Mouse (Mus musculus) stomach, postnatal 0 days (tissue): ENCODE measurements around the gene Cep104.

Experiments used
- CTCF ChIP-seq: IDR thresholded peaks from 2 replicates; pipeline ENCODE4 v1.5.1; 2016; ENCODE audit warnings: antibody characterized with exemption, low read depth, mild to moderate bottlenecking, moderate library complexity
- EP300 ChIP-seq: optimal IDR thresholded peaks from 2 replicates; pipeline ENCODE3; 2016; ENCODE audit warnings: antibody characterized with exemption

- peak; percentile 15; the same call in 1 of the 2 replicates for TF ChIP-seq CTCF
- TF ChIP-seq EP300, result no peak
Observed at GRCm38 (mm10) chr4:153968063-153968462, 6.9 kb upstream of the Cep104 start.
